ENCODE assay signal across 9 mouse cellular contexts in genomic region chr3:97394289-97394688, GRCm38 (mm10). TPM values are rescaled to one million over a fixed set of nuclear protein-coding genes. Genes with fewer than 3 reads are reported as not detected.
DNase-seq lines count a peak whose midpoint lies in the region.
"Had no signal": no experiment of that assay in that cellular context is flagged by ENCODE, and none has a peak within 500 bp of the region (broad histone marks: within the 10 kb centered on the region; RNA-seq: fewer than 3 reads in every experiment).

No protein-coding gene starts in this region.

- no peaks in the 10 kb centered on the region for H3K9me3 ChIP-seq in limb, embryonic 10.5 days (replicated peaks)

- intact Hi-C loops in heart, postnatal 10 days (cut with DNase I), result loop anchor here (2.0 kb wide), 1 partner anchor 191 kb away; no protein-coding TSS in a partner anchor
- intact Hi-C loops in heart, postnatal 36 days (cut with DNase I), result loop anchor here (2.0 kb wide), 1 partner anchor 191 kb away; no protein-coding TSS in a partner anchor

- H3K4me3 ChIP-seq in limb, embryonic 10.5 days, result no peak overlapping the region

- no peaks in the 10 kb centered on the region for H3K4me1 ChIP-seq in limb, embryonic 10.5 days

- 48% methylated on average over 1 of the region's 1 CpGs for WGBS in limb, embryonic 10.5 days

- no peaks in the 10 kb centered on the region for H3K27me3 ChIP-seq in limb, embryonic 10.5 days (ENCODE audit: low read depth, poor library complexity, severe bottlenecking)

- H3K36me3 ChIP-seq in limb, embryonic 10.5 days, result no peaks in the 10 kb centered on the region

- H3K27ac ChIP-seq in limb, embryonic 10.5 days, result no peak overlapping the region

- DNase-seq in heart, postnatal 10 days, result peak; percentile 15 to 47
- DNase-seq in heart, postnatal 36 days, result no peak
- DNase-seq in right cerebral cortex, adult 18-20 months, result peak; percentile 4
- no peak for DNase-seq in right cerebral cortex, postnatal 36 days (ENCODE audit: low spot score in 2 of 2)
- DNase-seq in adrenal gland, adult 18-20 months (ENCODE audit: low spot score in 2 of 2), result peak; percentile 6 to 25
- DNase-seq in limb, embryonic 10.5 days (ENCODE audit: low spot score), result peak; percentile 56
- DNase-seq in skeletal muscle tissue, adult 2 months (ENCODE audit: low read depth, low spot score), result peak; percentile 4
- no peak for DNase-seq in frontal cortex, postnatal 14 days (ENCODE audit: low spot score in 2 of 2)

RNA-seq across cellular contexts. Expression of gene Olfr1402, which starts 27.5 kb away (rescaled TPM):
- not detected for total RNA-seq in heart, postnatal 10 days (2021)
- not detected for total RNA-seq in heart, postnatal 36 days (2021)
- not detected for total RNA-seq in adrenal gland, adult 18-20 months (2021)
- polyA plus RNA-seq in limb, embryonic 10.5 days (2016; fragmentation: Nextera tagmentation; extraction: Ambion mirVana), result not detected in 2 replicates
- polyA plus RNA-seq: liver, embryonic 16.5 days had no signal

Comparison
In these comparisons a context has a peak if more than half of its experiments do, and no peak if none do; other contexts are left out.
1. DNase-seq: peak in heart, postnatal 10 days (2 of 2), right cerebral cortex, adult 18-20 months (single experiment), adrenal gland, adult 18-20 months (2 of 2), limb, embryonic 10.5 days (single experiment) and skeletal muscle tissue, adult 2 months (single experiment); none in heart, postnatal 36 days (0 of 2), right cerebral cortex, postnatal 36 days (0 of 2) and frontal cortex, postnatal 14 days (0 of 2).